Mouse (Mus musculus): ENCODE results near the gene Nlrp1a. TPM values are rescaled to one million over a fixed set of nuclear protein-coding genes. Genes with fewer than 3 reads are reported as not detected.

Gene Nlrp1a
- polyA plus RNA-seq, 1 experiment from 2014 or later: 0.18 TPM

DNA sequence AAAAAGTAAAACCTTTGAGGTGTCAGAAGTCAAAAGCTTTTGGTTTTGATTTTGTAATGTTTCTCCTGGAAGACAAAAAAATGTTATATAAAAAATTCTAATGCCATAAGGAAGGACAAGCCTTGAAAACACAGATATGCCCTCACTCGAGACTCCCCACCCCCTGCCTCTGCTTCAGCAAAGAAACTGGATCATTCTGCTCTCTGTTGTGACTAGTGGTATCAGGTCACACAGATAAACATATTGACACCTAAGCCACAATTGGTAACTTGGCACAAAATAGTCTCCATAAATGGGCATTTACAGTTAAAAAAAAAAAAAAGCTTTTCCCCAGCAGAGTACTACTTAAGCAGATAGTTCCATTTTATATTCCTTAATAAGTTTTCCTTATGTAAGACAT, 68.2 kb downstream of the Nlrp1a start:
- no peak for ATAC-seq (ENCODE audit: low read depth)
- WGBS (ENCODE audit: insufficient replicate concordance): 37% methylated on average over 1 of the region's 1 CpGs
- H3K4me1 ChIP-seq (ENCODE audit: control insufficient read depth, low read depth, low read length): no peaks in the 10 kb centered on the region
- no peak overlapping the region for H3K4me3 ChIP-seq (ENCODE audit: low read depth, low read length)
- H3K4me2 ChIP-seq (ENCODE audit: low read depth, low read length): no peak overlapping the region
- H3K36me3 ChIP-seq (ENCODE audit: control insufficient read depth, insufficient read depth): no peaks in the 10 kb centered on the region
- H3K9me3 ChIP-seq (replicated peaks; ENCODE audit: control insufficient read depth, low read length): no peaks in the 10 kb centered on the region; the same call in 1 of the 2 replicates
- H3K9ac ChIP-seq (ENCODE audit: low read depth, low read length): no peak overlapping the region
- no peak overlapping the region for H3K27ac ChIP-seq (ENCODE audit: low read length)
- no peaks in the 10 kb centered on the region for H3K27me3 ChIP-seq (ENCODE audit: control insufficient read depth, insufficient read depth, low read depth, low read length)

DNA sequence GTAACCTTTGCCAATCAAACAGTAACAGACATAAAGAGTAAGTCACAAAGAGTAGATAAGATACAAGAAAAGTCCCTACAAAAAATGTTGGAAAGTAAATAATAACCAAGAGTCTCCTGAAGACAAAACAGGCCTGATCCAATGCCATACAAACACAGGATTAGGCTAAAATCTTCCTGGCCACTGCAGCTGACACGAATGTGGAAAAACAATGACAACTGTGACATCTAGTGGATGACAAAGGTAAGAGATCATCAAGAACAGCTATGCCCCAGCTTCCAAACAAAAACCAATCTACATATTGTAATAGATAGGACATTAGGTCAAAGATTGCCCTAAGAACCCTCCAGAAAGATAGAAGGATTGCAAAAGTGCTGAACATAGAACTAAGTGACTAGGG, 92.0 kb downstream of the Nlrp1a start:
- no peak overlapping the region for H3K27ac ChIP-seq (ENCODE audit: low read length)
- WGBS (ENCODE audit: insufficient replicate concordance): 3% methylated on average over 1 of the region's 1 CpGs

More for the DNA sequence above, 92.0 kb downstream of the Nlrp1a start:
- H3K36me3 ChIP-seq (ENCODE audit: control insufficient read depth, insufficient read depth): no peaks in the 10 kb centered on the region
- H3K4me1 ChIP-seq (ENCODE audit: control insufficient read depth, low read depth, low read length): no peaks in the 10 kb centered on the region
- no peak overlapping the region for H3K9ac ChIP-seq (ENCODE audit: low read depth, low read length)
- H3K4me2 ChIP-seq (ENCODE audit: low read depth, low read length): no peak overlapping the region
- no peaks in the 10 kb centered on the region for H3K9me3 ChIP-seq (replicated peaks; ENCODE audit: control insufficient read depth, low read length)
- no peaks in the 10 kb centered on the region for H3K27me3 ChIP-seq (ENCODE audit: control insufficient read depth, insufficient read depth, low read depth, low read length)
- no peak overlapping the region for H3K4me3 ChIP-seq (ENCODE audit: low read depth, low read length)
- ATAC-seq (ENCODE audit: low read depth): no peak

Other genes with a start within 250 kb of the Nlrp1a start
- gene Nup88, start 174.7 kb downstream of the Nlrp1a start, polyA plus RNA-seq (2015; fragmentation: Nextera tagmentation; extraction: Ambion mirVana): 52.4 and 53.0 TPM in 2 replicates
- 75.4 and 81.1 TPM in 2 replicates for gene Rpain, start 174.5 kb downstream of the Nlrp1a start, polyA plus RNA-seq (2015; fragmentation: Nextera tagmentation; extraction: Ambion mirVana)
- gene C1qbp, start 161.7 kb downstream of the Nlrp1a start, polyA plus RNA-seq (2015; fragmentation: Nextera tagmentation; extraction: Ambion mirVana): 134 and 151 TPM in 2 replicates
- 5.4 and 7.1 TPM in 2 replicates for gene Dhx33, start 140.3 kb downstream of the Nlrp1a start, polyA plus RNA-seq (2015; fragmentation: Nextera tagmentation; extraction: Ambion mirVana)
- 23.6 and 24.1 TPM in 2 replicates for gene Mis12, start 125.1 kb downstream of the Nlrp1a start, polyA plus RNA-seq (2015; fragmentation: Nextera tagmentation; extraction: Ambion mirVana)
- gene Derl2, start 124.9 kb downstream of the Nlrp1a start, polyA plus RNA-seq (2015; fragmentation: Nextera tagmentation; extraction: Ambion mirVana): 44.9 and 46.6 TPM in 2 replicates
- 1.6 and 1.8 TPM in 2 replicates for gene 6330403K07Rik, start 111.2 kb downstream of the Nlrp1a start, polyA plus RNA-seq (2015; fragmentation: Nextera tagmentation; extraction: Ambion mirVana)
- 0.04 TPM in 1 of 2 replicates, not detected in the other for gene Nlrp1b, start 86.0 kb upstream of the Nlrp1a start, polyA plus RNA-seq (2015; fragmentation: Nextera tagmentation; extraction: Ambion mirVana)

All from liver, embryonic 16.5 days (tissue).